Mouse (Mus musculus) lung, adult 10 weeks (tissue): Measurements from ENCODE around the gene Rtn4ip1. TPM values are rescaled to one million over a fixed set of nuclear protein-coding genes. Genes with fewer than 3 reads are reported as not detected.

Experiments
- polyA plus RNA-seq: library from polyadenylated mRNA; stranded (reverse); fragments of 350-450 nt; fragmentation: Illumina TruSeq; extraction: RNeasy Lipid Tissue Mini Kit (QIAGEN cat#74804); gene quantifications from one replicate; pipeline ENCODE4 v1.2.3, GENCODE M21; 2014; ENCODE audit warnings: low read depth, low replicate concordance; ENCODE audit not compliant: insufficient read depth

Rtn4ip1 gene
- 6.0 TPM for polyA plus RNA-seq

GRCm38 (mm10) chr10:43901578-43902194, at the start of gene Rtn4ip1, which contains the start of gene Qrsl1:
Gene Rtn4ip1, plus strand, starts transcription at chr10:43901807.
Gene Qrsl1, minus strand, starts transcription at chr10:43901745.

Other genes starting within 250 kb of the Rtn4ip1 start
- 7.3 TPM for gene Qrsl1, start 62 bp upstream of the Rtn4ip1 start, polyA plus RNA-seq
- gene Crybg1, start 247.0 kb downstream of the Rtn4ip1 start, polyA plus RNA-seq, result 3.3 TPM